Mouse (Mus musculus): ENCODE measurements around the gene Cdkl2. TPM values are rescaled to one million over a fixed set of nuclear protein-coding genes. Genes with fewer than 3 reads are reported as not detected.

Gene Cdkl2
- polyA plus RNA-seq, 1 experiment from 2014 or later = 4.0 TPM

DNA sequence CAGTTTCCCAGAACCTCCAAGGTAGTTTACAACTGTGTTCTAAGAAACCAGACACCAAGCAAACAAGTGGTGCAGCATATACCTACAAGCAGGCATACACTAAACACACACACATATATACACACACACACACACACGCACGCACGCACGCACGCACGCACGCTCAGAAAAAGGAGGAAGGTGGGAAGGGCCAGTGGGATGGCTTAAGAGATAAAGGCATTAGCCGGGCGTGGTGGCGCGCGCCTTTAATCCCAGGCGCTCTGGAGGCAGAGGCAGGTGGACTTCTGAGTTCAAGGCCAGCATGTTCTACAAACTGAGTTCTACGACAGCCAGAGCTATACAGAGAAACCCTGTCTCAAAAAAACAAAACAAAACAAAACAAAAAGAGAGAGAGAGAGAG lies 30.4 kb upstream of the Cdkl2 start:
- TF ChIP-seq CTCF (IDR thresholded peaks at IDR 0.05; ENCODE audit: low read depth) (no peak), EP300 (optimal IDR thresholded peaks at IDR 0.05) (no peak)
- DNase-seq (ENCODE audit: low spot score) = peak; percentile 25
- Histone ChIP-seq H3K4me3 (ENCODE audit: low read depth, low read length) (no peak overlapping the region), H3K27me3 (ENCODE audit: control insufficient read depth, insufficient read depth, low read length) (no peaks in the 10 kb centered on the region), H3K4me2 (replicated peaks; ENCODE audit: low read depth) (no peak overlapping the region), H3K36me3 (ENCODE audit: control insufficient read depth, insufficient read depth, low read length) (no peaks in the 10 kb centered on the region), H3K9ac (ENCODE audit: low read length) (no peak overlapping the region), H3K4me1 (replicated peaks; ENCODE audit: control insufficient read depth, insufficient read depth) (no peaks in the 10 kb centered on the region), H3K9me3 (ENCODE audit: control insufficient read depth, low read length) (no peaks in the 10 kb centered on the region), H3K27ac (replicated peaks) (no peak overlapping the region)
- no peak for ATAC-seq (ENCODE audit: low FRiP score, low TSS enrichment)
- WGBS = 82% methylated on average over 14 of the region's 14 CpGs

GRCm38 (mm10) chr5:92063192-92063591 lies 19.5 kb upstream of the Cdkl2 start:
- H3K27me3 ChIP-seq (ENCODE audit: control insufficient read depth, insufficient read depth, low read length) = no peaks in the 10 kb centered on the region
- peak; percentile 59 for TF ChIP-seq CTCF (IDR thresholded peaks at IDR 0.05; ENCODE audit: low read depth)
- no peak for TF ChIP-seq EP300 (optimal IDR thresholded peaks at IDR 0.05)
- H3K4me1 ChIP-seq (replicated peaks; ENCODE audit: control insufficient read depth, insufficient read depth) = no peaks in the 10 kb centered on the region
- ATAC-seq (ENCODE audit: low FRiP score, low TSS enrichment) (no peak), DNase-seq (ENCODE audit: low spot score) (no peak)
- H3K9me3 ChIP-seq (ENCODE audit: control insufficient read depth, low read length) = no peaks in the 10 kb centered on the region
- H3K27ac ChIP-seq (replicated peaks) = no peak overlapping the region
- peaks cover 18% of the 10 kb centered on the region for H3K36me3 ChIP-seq (ENCODE audit: control insufficient read depth, insufficient read depth, low read length)
- no peak overlapping the region for H3K4me3 ChIP-seq (ENCODE audit: low read depth, low read length)
- no peak overlapping the region for H3K4me2 ChIP-seq (replicated peaks; ENCODE audit: low read depth)
- WGBS = 96% methylated on average over 2 of the region's 2 CpGs
- H3K9ac ChIP-seq (ENCODE audit: low read length) = no peak overlapping the region

DNA sequence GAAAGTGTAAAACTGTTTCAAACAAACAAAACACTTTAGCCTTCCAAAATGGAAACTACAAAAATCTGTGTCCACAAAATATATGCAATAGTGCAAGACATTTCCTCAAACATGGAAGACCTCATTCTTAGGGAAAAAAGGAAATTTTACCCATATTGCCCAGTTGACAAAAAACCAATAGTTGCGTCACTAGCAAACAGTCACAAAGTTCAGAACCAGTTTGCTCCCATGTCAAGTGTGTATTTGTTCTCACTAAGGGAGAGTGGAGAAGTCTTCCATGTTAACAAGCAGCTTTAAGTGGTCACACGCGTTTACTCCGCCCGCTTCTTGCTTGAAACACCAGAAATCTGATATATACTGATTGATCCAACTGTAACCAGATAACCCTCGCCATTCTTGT lies 9.2 kb upstream of the Cdkl2 start:
- ATAC-seq (ENCODE audit: low FRiP score, low TSS enrichment) (no peak), DNase-seq (ENCODE audit: low spot score) (no peak)
- no peak overlapping the region for H3K27ac ChIP-seq (replicated peaks)
- no peak overlapping the region for H3K4me3 ChIP-seq (ENCODE audit: low read depth, low read length)
- no peaks in the 10 kb centered on the region for H3K9me3 ChIP-seq (ENCODE audit: control insufficient read depth, low read length)
- peaks cover 21% of the 10 kb centered on the region for H3K36me3 ChIP-seq (ENCODE audit: control insufficient read depth, insufficient read depth, low read length)
- WGBS = 89% methylated on average over 6 of the region's 6 CpGs
- TF ChIP-seq EP300 (optimal IDR thresholded peaks at IDR 0.05) (no peak), CTCF (IDR thresholded peaks at IDR 0.05; ENCODE audit: low read depth) (no peak)
- no peaks in the 10 kb centered on the region for H3K4me1 ChIP-seq (replicated peaks; ENCODE audit: control insufficient read depth, insufficient read depth)
- no peak overlapping the region for H3K9ac ChIP-seq (ENCODE audit: low read length)
- H3K4me2 ChIP-seq (replicated peaks; ENCODE audit: low read depth) = no peak overlapping the region
- H3K27me3 ChIP-seq (ENCODE audit: control insufficient read depth, insufficient read depth, low read length) = no peaks in the 10 kb centered on the region

DNA sequence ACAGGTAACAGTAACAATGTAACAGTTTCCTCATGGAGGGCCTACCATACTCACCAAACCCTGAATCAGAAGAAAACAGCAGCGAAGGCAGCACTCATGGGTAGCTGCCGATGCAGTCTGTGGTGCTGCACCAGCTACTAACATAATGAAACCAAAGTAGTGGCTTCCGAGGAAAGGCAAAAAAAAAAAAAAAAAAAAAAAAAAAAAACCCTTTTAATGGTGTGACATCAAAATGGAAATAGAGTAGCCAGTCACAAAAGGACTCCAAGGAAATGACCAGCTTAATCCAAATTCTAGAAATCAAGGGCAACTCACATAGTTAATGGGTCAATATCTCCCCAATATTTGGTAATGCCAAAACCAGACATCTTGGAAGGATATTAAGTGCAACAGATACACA lies 6.7 kb upstream of the Cdkl2 start:
- no peak for DNase-seq (ENCODE audit: low spot score)

DNA sequence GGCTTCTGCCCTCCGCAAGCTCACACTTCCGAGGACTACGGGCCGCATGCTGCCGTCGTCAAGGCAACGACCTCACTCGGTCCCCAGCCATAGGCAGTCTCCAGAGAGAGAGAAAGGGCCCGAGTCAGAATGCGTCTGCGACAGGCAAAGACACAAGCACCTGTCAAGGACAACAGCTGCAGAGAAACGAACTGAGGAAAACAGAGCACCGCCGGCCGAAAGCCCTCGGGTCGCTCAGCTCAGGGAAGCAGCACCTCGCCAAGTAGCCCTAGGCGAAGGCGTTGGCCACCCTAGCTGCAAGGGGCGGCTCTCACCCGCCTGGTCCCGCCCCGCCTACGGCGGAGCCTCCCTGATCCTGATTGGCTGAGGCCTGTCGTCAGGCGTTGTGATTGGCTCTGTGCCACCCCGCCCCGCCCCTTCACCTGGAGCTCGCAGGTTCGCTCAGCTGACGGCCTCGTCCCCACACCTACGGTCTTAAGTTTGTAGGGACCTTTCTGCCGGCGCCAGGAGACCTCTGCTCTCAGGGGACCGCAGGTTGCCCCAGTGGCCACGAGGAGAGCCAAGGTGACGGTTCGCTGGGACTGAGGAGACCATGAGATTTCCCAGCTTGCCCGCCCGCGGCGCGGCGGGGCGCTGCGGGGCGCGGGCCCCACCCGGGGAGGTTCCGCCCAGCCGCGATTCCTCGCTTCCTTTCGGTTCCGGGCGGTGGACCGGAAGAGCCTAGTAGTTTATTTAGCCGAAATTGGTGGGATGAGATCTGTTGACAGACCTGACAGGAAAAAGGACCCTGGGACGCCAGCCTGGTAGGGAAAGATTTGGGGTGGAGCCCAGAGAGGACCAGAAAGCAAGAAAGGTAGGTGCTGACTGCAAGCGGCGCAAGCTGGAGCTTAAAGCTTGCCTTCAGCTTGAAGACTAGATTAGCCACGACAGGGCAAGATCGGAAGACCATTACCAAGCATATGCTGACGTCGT lies 1.0 kb downstream of the Cdkl2 start:
- Histone ChIP-seq H3K9ac (ENCODE audit: low read length) (peak overlapping the region; percentile 78), H3K27ac (replicated peaks) (peak overlapping the region; percentile 88), H3K36me3 (ENCODE audit: control insufficient read depth, insufficient read depth, low read length) (no peaks in the 10 kb centered on the region), H3K4me1 (replicated peaks; ENCODE audit: control insufficient read depth, insufficient read depth) (no peaks in the 10 kb centered on the region), H3K4me2 (replicated peaks; ENCODE audit: low read depth) (peak overlapping the region; percentile 90), H3K4me3 (ENCODE audit: low read depth, low read length) (peak overlapping the region; percentile 76), H3K27me3 (ENCODE audit: control insufficient read depth, insufficient read depth, low read length) (no peaks in the 10 kb centered on the region), H3K9me3 (ENCODE audit: control insufficient read depth, low read length) (no peaks in the 10 kb centered on the region)
- DNase-seq (ENCODE audit: low spot score) (peak; percentile 98), ATAC-seq (ENCODE audit: low FRiP score, low TSS enrichment) (peak; percentile 100)
- under 1% methylated on average over 68 of the region's 68 CpGs for WGBS
- TF ChIP-seq EP300 (optimal IDR thresholded peaks at IDR 0.05) (no peak), CTCF (IDR thresholded peaks at IDR 0.05; ENCODE audit: low read depth) (no peak)

More for the DNA sequence above, 6.7 kb upstream of the Cdkl2 start:
- no peaks in the 10 kb centered on the region for H3K27me3 ChIP-seq (ENCODE audit: control insufficient read depth, insufficient read depth, low read length)
- no peaks in the 10 kb centered on the region for H3K4me1 ChIP-seq (replicated peaks; ENCODE audit: control insufficient read depth, insufficient read depth)
- peaks cover 9% of the 10 kb centered on the region for H3K36me3 ChIP-seq (ENCODE audit: control insufficient read depth, insufficient read depth, low read length)
- no peak for TF ChIP-seq EP300 (optimal IDR thresholded peaks at IDR 0.05)
- no peak for TF ChIP-seq CTCF (IDR thresholded peaks at IDR 0.05; ENCODE audit: low read depth)
- no peak overlapping the region for H3K4me2 ChIP-seq (replicated peaks; ENCODE audit: low read depth)
- no peak overlapping the region for H3K9ac ChIP-seq (ENCODE audit: low read length)
- no peak overlapping the region for H3K4me3 ChIP-seq (ENCODE audit: low read depth, low read length)
- no peak for ATAC-seq (ENCODE audit: low FRiP score, low TSS enrichment)
- H3K9me3 ChIP-seq (ENCODE audit: control insufficient read depth, low read length) = no peaks in the 10 kb centered on the region
- H3K27ac ChIP-seq (replicated peaks) = no peak overlapping the region
- 87% methylated on average over 3 of the region's 3 CpGs for WGBS

DNA sequence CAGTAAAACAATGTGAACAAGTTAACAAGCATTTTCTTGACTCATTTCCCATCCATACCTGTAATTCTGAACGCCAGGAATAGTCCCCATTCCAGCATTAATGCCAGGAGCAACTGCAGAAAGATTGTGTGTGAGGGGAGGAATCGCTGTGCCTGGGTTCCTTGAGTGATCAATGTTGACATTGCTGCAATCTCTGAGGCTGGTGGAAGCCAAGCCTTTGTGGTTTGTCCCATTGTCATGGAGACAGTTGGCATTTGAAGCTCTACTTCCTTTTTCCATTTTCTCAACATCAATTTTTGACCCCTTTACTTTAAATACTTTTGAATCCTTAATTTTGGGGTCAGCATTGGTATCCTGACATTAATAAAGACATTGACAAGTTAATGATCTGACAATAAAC lies 23.7 kb downstream of the Cdkl2 start:
- DNase-seq (ENCODE audit: low spot score) (no peak), ATAC-seq (ENCODE audit: low FRiP score, low TSS enrichment) (no peak)
- Histone ChIP-seq H3K36me3 (ENCODE audit: control insufficient read depth, insufficient read depth, low read length) (no peaks in the 10 kb centered on the region), H3K27me3 (ENCODE audit: control insufficient read depth, insufficient read depth, low read length) (no peaks in the 10 kb centered on the region), H3K4me3 (ENCODE audit: low read depth, low read length) (no peak overlapping the region), H3K4me2 (replicated peaks; ENCODE audit: low read depth) (no peak overlapping the region), H3K27ac (replicated peaks) (no peak overlapping the region), H3K4me1 (replicated peaks; ENCODE audit: control insufficient read depth, insufficient read depth) (no peaks in the 10 kb centered on the region), H3K9ac (ENCODE audit: low read length) (no peak overlapping the region), H3K9me3 (ENCODE audit: control insufficient read depth, low read length) (no peaks in the 10 kb centered on the region)
- 46% methylated on average over 2 of the region's 2 CpGs for WGBS
- TF ChIP-seq EP300 (optimal IDR thresholded peaks at IDR 0.05) (no peak), CTCF (IDR thresholded peaks at IDR 0.05; ENCODE audit: low read depth) (no peak)
